Mouse (Mus musculus): Measurements from ENCODE around the gene Kdm3a. TPM values are rescaled to one million over a fixed set of nuclear protein-coding genes. Genes with fewer than 3 reads are reported as not detected.

The Kdm3a gene
- 38.7 and 43.8 TPM in 2 replicates for polyA plus RNA-seq (2014; fragmentation: Nextera tagmentation; extraction: Ambion mirVana)

DNA sequence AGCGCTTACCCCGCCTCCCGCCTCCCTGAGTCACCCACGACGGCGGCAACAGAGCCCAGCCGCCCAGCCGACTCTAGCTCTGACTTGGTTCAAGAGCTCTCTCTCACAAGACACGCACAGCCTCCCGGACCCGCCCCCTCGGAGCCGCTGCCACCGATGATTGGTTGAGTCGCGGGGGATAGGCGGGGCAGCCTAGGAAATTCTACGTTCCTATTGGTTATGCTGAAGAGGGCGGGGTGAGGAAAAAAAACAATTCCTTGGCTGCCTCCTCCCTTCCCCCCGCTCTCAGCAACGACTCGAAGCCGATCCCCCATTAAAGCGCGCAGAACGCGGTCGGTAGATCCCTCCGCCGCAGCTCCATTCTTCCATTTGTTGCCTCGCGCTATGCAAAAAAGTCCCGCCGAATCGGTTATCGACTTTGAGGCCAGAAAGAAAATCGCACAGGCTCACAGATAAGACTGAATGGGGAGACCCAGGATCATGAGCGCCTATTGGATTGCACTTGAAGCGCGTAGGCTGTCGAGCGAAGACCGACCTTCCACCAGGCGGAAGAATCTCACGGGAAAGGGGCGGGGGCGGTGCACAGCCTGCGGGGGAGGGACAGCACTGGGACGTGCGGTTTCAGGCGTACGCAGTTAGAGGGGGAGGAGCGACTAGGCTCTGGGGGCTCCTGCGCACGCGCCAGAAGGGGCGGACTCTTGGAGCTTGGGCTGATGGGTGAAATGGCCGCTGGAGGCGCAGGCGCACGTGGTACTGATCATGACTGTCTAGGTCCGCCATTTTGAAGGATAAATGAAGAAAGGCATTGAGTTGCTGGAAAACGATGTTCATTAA is at the start of gene Kdm3a:
TSS of gene Kdm3a (minus strand) at position 162 of the 834 bp plus-strand sequence.
- Histone ChIP-seq H3K36me3 (ENCODE audit: insufficient read depth) (peaks cover 25% of the 10 kb centered on the region), H3K27ac (ENCODE audit: low read depth) (peak within 1 kb of the TSS; percentile 97), H3K9me3 (ENCODE audit: low read depth, low read length) (no peaks in the 10 kb centered on the region; the same call in 1 of the 2 replicates), H3K4me3 (ENCODE audit: low read depth, low read length) (peak within 1 kb of the TSS; percentile 82), H3K4me2 (peak within 1 kb of the TSS; percentile 80), H3K4me1 (ENCODE audit: insufficient read depth) (peaks cover 12% of the 10 kb centered on the region), H3K9ac (peak within 1 kb of the TSS; percentile 85), H3K27me3 (ENCODE audit: insufficient read depth, low read length) (no peaks in the 10 kb centered on the region)
- peak; percentile 97 for ATAC-seq (ENCODE audit: insufficient read depth)
- peak; percentile 99 for DNase-seq
- peak; percentile 79 for TF ChIP-seq CTCF (IDR thresholded peaks at IDR 0.05; ENCODE audit: low read depth)
- under 1% methylated on average over 63 of the region's 63 CpGs for whole genome bisulfite sequencing

DNA sequence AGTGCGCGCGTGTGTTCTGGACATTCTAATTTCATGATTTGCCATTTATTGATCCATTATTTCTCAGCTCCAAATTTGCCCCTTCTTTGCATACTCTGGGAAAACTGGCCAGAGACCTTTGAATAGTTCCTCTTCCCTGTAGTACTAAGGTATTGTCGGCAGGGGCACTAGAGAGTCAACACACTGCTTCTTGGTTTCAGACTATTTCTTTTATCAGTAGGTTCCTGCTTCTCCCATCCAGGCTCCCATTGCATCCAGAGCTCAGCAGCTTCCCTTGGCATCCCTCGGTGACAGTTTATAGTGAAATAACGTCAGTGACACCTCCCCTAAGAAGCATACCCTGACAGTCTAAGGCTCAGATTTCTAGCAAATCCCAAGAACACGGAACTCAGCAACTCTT is 46.1 kb upstream of the Kdm3a start:
- 57% methylated on average over 7 of the region's 7 CpGs for WGBS
- ATAC-seq (ENCODE audit: insufficient read depth): no peak
- peak; percentile 49; the same call in 1 of the 2 replicates for TF ChIP-seq CTCF (IDR thresholded peaks at IDR 0.05; ENCODE audit: low read depth)
- no peaks in the 10 kb centered on the region for H3K9me3 ChIP-seq (ENCODE audit: low read depth, low read length)
- no peak overlapping the region for H3K9ac ChIP-seq
- DNase-seq: peak; percentile 15
- H3K36me3 ChIP-seq (ENCODE audit: insufficient read depth): no peaks in the 10 kb centered on the region
- no peaks in the 10 kb centered on the region for H3K4me1 ChIP-seq (ENCODE audit: insufficient read depth)
- H3K4me3 ChIP-seq (ENCODE audit: low read depth, low read length): no peak overlapping the region
- no peak overlapping the region for H3K27ac ChIP-seq (ENCODE audit: low read depth)
- no peaks in the 10 kb centered on the region for H3K27me3 ChIP-seq (ENCODE audit: insufficient read depth, low read length)
- H3K4me2 ChIP-seq: no peak overlapping the region

GRCm38 (mm10) chr6:71673166-71673565 is 40.4 kb upstream of the Kdm3a start:
- Histone ChIP-seq H3K27ac (ENCODE audit: low read depth) (no peak overlapping the region), H3K36me3 (ENCODE audit: insufficient read depth) (no peaks in the 10 kb centered on the region), H3K4me1 (ENCODE audit: insufficient read depth) (no peaks in the 10 kb centered on the region), H3K4me2 (no peak overlapping the region), H3K9me3 (ENCODE audit: low read depth, low read length) (no peaks in the 10 kb centered on the region; the same call in 1 of the 2 replicates), H3K27me3 (ENCODE audit: insufficient read depth, low read length) (no peaks in the 10 kb centered on the region), H3K9ac (no peak overlapping the region), H3K4me3 (ENCODE audit: low read depth, low read length) (no peak overlapping the region)
- ATAC-seq (ENCODE audit: insufficient read depth) (no peak), DNase-seq (no peak)
- TF ChIP-seq CTCF (IDR thresholded peaks at IDR 0.05; ENCODE audit: low read depth): peak; percentile 41
- WGBS: 70% methylated on average over 2 of the region's 2 CpGs

DNA sequence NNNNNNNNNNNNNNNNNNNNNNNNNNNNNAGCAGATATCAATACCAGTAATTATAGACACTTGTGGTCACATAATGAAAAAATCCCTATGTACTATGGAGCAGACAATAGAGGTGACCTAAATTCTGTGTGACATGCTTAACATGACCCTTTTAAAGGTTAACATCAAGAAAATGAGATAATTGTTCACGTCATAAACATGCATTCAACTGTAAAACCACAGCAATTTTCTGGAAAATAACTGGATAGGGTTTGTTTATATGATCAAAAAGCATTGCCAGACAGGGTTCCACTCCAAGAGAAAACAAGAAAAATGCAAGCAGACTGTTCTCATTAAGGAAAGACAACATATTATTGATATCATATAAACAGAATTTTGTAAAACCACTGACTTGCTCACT is 31.7 kb upstream of the Kdm3a start:
- DNase-seq (no peak), ATAC-seq (ENCODE audit: insufficient read depth) (no peak)
- WGBS: 48% methylated on average over 1 of the region's 1 CpGs
- H3K27ac ChIP-seq (ENCODE audit: low read depth): no peak overlapping the region
- no peaks in the 10 kb centered on the region for H3K36me3 ChIP-seq (ENCODE audit: insufficient read depth)
- TF ChIP-seq CTCF (IDR thresholded peaks at IDR 0.05; ENCODE audit: low read depth): no peak
- H3K9me3 ChIP-seq (ENCODE audit: low read depth, low read length): no peaks in the 10 kb centered on the region; the same call in 1 of the 2 replicates
- no peak overlapping the region for H3K4me3 ChIP-seq (ENCODE audit: low read depth, low read length)
- no peak overlapping the region for H3K9ac ChIP-seq
- no peaks in the 10 kb centered on the region for H3K27me3 ChIP-seq (ENCODE audit: insufficient read depth, low read length)
- H3K4me2 ChIP-seq: no peak overlapping the region
- no peaks in the 10 kb centered on the region for H3K4me1 ChIP-seq (ENCODE audit: insufficient read depth)

GRCm38 (mm10) chr6:71658290-71658689 is 25.5 kb upstream of the Kdm3a start:
- ATAC-seq (ENCODE audit: insufficient read depth): peak; percentile 47; the same call in 1 of the 2 replicates
- no peak for TF ChIP-seq CTCF (IDR thresholded peaks at IDR 0.05; ENCODE audit: low read depth)

GRCm38 (mm10) chr6:71655835-71656234 is 23.0 kb upstream of the Kdm3a start:
- H3K4me2 ChIP-seq: no peak overlapping the region
- no peak overlapping the region for H3K4me3 ChIP-seq (ENCODE audit: low read depth, low read length)
- no peak overlapping the region for H3K27ac ChIP-seq (ENCODE audit: low read depth)
- H3K36me3 ChIP-seq (ENCODE audit: insufficient read depth): no peaks in the 10 kb centered on the region
- peak; percentile 37 for DNase-seq
- H3K27me3 ChIP-seq (ENCODE audit: insufficient read depth, low read length): no peaks in the 10 kb centered on the region
- 35% methylated on average over 3 of the region's 3 CpGs for WGBS
- no peak for ATAC-seq (ENCODE audit: insufficient read depth)
- no peaks in the 10 kb centered on the region for H3K4me1 ChIP-seq (ENCODE audit: insufficient read depth)
- no peak overlapping the region for H3K9ac ChIP-seq
- no peaks in the 10 kb centered on the region for H3K9me3 ChIP-seq (ENCODE audit: low read depth, low read length)
- no peak for TF ChIP-seq CTCF (IDR thresholded peaks at IDR 0.05; ENCODE audit: low read depth)

More at GRCm38 (mm10) chr6:71658290-71658689, 25.5 kb upstream of the Kdm3a start:
- Histone ChIP-seq H3K9ac (no peak overlapping the region), H3K36me3 (ENCODE audit: insufficient read depth) (no peaks in the 10 kb centered on the region), H3K4me1 (ENCODE audit: insufficient read depth) (no peaks in the 10 kb centered on the region), H3K27ac (ENCODE audit: low read depth) (peak overlapping the region; percentile 58; the same call in 1 of the 2 replicates), H3K9me3 (ENCODE audit: low read depth, low read length) (no peaks in the 10 kb centered on the region), H3K4me3 (ENCODE audit: low read depth, low read length) (no peak overlapping the region), H3K27me3 (ENCODE audit: insufficient read depth, low read length) (no peaks in the 10 kb centered on the region), H3K4me2 (no peak overlapping the region)
- peak; percentile 61 for DNase-seq
- WGBS: 22% methylated on average over 2 of the region's 2 CpGs

- Histone ChIP-seq H3K36me3 (ENCODE audit: insufficient read depth) (no peaks in the 10 kb centered on the region), H3K9ac (no peak overlapping the region), H3K4me3 (ENCODE audit: low read depth, low read length) (no peak overlapping the region), H3K4me2 (no peak overlapping the region), H3K4me1 (ENCODE audit: insufficient read depth) (no peaks in the 10 kb centered on the region), H3K27ac (ENCODE audit: low read depth) (no peak overlapping the region), H3K9me3 (ENCODE audit: low read depth, low read length) (no peaks in the 10 kb centered on the region), H3K27me3 (ENCODE audit: insufficient read depth, low read length) (no peaks in the 10 kb centered on the region)
- DNase-seq (no peak), ATAC-seq (ENCODE audit: insufficient read depth) (no peak)
- TF ChIP-seq CTCF (IDR thresholded peaks at IDR 0.05; ENCODE audit: low read depth): no peak
- WGBS: 76% methylated on average over 2 of the region's 2 CpGs
These were observed 19.1 kb upstream of the Kdm3a start for GRCm38 (mm10) chr6:71651868-71652267.

All from lung, embryonic 14.5 days (tissue).